Mouse (Mus musculus): ENCODE measurements around the gene Cdr2.
"Not testable (repeated sequence)": the region's sequence is repeated elsewhere in the genome, so short reads cannot be mapped to it uniquely, and the experiment has no call there.

Cdr2 gene

DNA sequence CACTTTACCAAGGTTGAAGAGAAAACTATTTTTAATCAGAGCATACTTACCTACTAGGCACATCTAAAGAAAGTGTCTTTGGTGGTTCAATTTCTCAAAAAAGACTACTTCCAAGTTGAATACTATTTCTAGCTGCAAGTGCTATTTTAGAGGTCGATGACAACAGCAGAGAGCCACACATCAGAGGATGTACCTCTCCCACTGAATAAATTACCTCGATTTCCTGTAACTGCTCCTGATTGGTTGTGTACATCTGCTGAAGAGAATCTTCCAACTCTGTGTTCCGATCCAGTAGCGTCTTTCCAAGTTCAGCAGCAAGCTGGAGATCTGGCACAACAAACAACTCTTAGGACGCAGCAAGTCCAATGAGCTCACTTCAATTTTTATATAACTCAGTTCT, 12.0 kb downstream of the Cdr2 start:
- no peak for DNase-seq

GRCm38 (mm10) chr7:120969221-120969620, 12.9 kb downstream of the Cdr2 start:
- no peak for DNase-seq

DNA sequence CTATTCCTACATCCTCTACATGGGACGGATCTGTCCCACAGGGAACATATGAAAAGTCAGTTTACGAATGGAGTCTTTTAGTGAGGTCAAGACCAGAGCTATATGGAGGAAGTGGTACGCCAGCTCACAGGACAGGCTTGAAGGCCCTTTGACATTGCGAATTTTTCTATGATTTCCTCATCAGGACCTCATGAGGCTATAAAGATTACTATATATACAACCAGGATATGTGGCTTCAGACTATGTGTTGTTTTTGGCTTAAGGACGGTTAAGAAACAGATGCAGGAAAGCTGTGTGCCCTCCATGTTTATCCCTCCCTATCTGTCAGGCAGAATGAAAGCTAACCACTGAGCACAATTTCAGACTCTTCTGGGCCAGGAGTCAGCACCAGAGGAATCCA, 19.0 kb downstream of the Cdr2 start:
- no peak for DNase-seq

DNA sequence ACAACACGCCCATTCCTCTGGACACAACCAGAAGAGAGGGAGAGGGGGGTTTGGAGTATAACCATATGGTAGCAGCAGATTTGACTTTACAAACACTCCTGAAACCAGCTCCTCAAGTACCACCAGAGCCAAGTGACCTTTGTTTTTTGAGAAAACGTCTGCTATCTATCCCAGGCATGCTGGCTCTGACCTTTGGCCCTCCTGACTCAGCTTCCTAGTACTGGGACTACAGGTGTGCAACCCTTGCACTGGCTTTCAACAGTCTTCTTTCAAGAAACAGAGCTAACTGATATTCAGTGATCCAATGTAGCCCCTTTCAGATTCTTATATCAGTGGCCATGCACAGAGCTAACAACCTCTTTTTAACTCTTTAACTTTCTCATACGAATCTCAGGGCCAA, 20.2 kb downstream of the Cdr2 start:
- DNase-seq = peak; percentile 85 to 89

DNA sequence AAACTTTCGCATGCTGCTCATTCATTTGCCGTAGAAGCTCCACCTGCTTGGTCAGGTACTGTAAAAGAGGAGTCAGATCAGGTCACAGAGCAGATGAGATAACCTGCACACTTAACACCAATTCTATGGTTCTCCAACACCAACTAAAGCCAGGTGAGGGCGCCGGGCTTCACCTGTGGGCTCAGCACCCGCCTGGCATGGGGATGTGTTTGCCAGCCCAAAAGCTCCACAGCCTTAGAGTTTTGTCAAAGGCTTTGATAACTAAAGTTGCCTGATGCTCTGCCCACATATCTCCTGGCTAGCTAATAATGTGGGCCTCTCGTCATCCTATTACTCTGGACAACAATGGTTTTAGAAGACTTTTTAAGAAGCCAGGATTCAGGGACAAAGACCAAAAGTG, 21.5 kb downstream of the Cdr2 start:
- DNase-seq = peak; percentile 59 to 64

GRCm38 (mm10) chr7:120960116-120960515, 22.0 kb downstream of the Cdr2 start:
- no peak for DNase-seq

DNA sequence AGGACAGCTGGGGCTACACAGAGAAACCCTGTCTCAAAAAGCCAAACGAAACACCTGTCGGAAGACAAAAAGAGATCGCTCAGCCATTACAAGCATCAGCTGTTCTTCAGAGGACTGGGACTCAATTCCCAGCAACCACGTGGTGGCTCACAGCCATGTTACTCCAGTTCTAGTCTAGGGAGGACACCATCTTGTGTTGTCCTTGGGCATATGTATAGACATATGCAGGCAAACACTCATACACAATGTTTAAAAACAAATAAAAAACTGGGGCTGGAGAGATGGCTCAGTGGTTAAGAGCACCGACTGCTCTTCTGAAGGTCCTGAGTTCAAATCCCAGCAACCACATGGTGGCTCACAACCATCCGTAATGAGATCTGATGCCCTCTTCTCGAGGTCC, 28.5 kb downstream of the Cdr2 start:
- not testable (repeated sequence) for DNase-seq

DNA sequence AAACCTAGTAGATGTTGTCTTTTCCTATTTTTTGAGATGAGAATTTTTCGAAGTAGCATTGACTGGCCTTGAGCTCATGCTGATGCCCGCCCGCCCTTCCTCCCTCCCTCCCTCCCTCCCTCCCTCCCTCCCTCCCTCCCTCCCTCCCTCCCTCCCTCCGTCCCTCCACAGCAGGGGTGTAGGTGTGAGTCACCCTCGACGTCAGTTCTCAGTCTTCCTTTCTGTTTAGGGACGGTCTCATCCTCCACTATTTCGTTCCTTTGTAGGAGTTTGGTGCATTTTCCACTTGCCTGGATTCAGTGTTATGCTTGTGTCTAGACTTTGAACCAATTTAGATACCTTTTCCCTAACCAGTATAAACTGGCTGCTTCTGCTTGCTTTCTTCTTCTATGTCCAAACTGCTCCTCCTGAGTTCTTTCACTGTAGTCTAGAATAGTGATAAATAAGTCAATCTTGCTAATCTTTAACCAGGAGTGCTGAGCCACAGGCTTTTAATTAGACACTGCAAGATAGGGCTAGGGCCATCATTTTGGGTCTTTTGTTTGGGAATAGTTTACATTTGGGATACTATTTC, 38.1 kb downstream of the Cdr2 start:
- DNase-seq = peak in 1 of 2 experiments; percentile 56

DNA sequence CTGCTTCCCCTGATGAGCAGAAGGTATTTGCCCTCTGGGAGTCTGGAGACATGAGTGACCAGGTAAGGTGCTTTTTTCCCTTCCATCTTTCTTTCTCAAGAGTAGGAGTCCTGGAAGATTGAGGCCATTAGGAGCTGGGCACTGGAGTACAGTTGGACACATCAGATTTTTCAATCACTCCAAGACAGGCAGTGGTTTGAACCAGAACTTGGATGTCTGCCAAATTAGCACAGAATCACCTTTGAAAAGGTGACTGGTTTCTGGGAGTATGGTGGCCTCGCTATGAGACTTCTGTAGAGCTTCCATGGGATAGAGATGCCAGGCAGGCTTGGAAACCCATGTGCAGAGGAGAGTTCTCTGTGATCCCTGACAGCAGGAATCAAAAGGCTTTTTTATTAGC, 39.6 kb downstream of the Cdr2 start:
- DNase-seq = peak; percentile 14 to 37

GRCm38 (mm10) chr7:120941214-120941613, 40.9 kb downstream of the Cdr2 start:
- DNase-seq = peak in 1 of 2 experiments; percentile 34

DNA sequence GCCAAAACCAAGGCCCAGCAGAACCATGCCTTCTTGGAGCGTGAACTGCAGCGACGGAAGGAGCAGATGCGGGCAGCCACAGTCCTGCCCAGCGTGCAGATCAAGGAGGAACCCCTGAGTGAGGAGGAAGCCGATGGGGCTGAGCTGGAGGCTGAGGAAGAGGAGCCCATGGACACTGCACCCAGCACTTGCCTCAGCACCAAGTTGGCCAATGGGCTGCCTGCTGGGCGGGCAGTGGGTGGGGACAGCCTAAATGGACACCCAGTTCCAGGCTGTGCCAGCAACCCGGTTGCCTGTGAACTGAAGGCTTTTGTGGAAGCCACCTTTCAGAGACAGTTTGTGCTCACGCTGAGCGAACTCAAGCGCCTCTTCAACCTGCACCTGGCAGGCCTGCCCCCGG, 41.8 kb downstream of the Cdr2 start:
- peak; percentile 82 to 94 for DNase-seq

GRCm38 (mm10) chr7:120938206-120938605, 43.9 kb downstream of the Cdr2 start:
- peak in 1 of 2 experiments; percentile 63 for DNase-seq

- DNase-seq = no peak
Measured at GRCm38 (mm10) chr7:120936522-120936921, 45.6 kb downstream of the Cdr2 start.

GRCm38 (mm10) chr7:120934716-120935115, 47.4 kb downstream of the Cdr2 start:
- peak; percentile 52 to 71 for DNase-seq

- DNase-seq = peak in 1 of 2 experiments; percentile 24
Measured at GRCm38 (mm10) chr7:120933680-120934195, 48.4 kb downstream of the Cdr2 start.

- DNase-seq = peak in 1 of 2 experiments; percentile 34
Measured at GRCm38 (mm10) chr7:120933110-120933509, 49.0 kb downstream of the Cdr2 start.

DNA sequence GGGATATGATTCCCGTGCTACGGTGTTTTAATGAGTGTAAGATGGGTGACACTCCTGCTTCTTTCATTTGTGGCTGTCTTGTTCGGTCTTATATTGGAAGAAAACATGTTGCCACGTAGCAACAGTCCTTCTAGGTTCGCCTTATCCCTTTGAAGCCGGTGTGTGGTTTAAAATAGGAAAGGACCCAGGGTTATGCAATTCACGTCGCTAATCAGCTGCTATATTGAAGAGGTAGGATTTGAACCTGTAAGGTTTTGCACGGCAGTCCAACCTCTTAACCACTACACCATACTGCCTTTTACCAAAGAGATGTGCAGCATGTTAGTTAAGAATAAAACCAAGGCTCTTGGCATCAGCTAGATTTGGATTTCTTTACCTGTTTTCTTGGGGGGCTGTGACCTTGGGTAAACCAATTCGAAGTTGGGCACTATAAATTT, 63.6 kb downstream of the Cdr2 start:
- DNase-seq = peak; percentile 49 to 72

GRCm38 (mm10) chr7:120917592-120918461, 64.3 kb downstream of the Cdr2 start, which contains the start of gene Polr3e:
Gene Polr3e, plus strand, starts transcription at chr7:120917744.
- peak; percentile 98 for DNase-seq

GRCm38 (mm10) chr7:120917279-120917591, 64.9 kb downstream of the Cdr2 start:
- no peak for DNase-seq

- no peak for DNase-seq
Measured at GRCm38 (mm10) chr7:120916262-120916875, 65.7 kb downstream of the Cdr2 start.

DNA sequence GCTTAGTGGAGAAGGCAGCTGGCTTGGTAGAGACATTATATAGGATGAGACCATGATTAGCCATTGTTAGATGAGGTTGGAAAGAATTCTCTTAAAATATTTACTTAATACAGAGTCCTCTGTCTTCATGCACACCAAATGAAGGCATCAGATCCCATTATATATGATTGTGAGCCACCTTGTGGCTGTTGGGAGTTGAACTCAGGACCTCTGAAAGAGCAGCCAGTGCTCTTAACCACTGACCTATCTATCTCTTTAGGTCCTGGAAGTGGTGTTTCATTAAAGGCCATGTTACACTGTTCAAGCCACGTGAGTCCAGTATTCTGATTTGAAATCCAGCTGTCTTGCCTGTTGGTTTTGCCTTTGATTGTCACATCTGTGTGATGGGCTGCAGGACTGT, 68.8 kb downstream of the Cdr2 start:
- no peak for DNase-seq

GRCm38 (mm10) chr7:120911268-120911667, 70.8 kb downstream of the Cdr2 start:
- not testable (repeated sequence) for DNase-seq

DNA sequence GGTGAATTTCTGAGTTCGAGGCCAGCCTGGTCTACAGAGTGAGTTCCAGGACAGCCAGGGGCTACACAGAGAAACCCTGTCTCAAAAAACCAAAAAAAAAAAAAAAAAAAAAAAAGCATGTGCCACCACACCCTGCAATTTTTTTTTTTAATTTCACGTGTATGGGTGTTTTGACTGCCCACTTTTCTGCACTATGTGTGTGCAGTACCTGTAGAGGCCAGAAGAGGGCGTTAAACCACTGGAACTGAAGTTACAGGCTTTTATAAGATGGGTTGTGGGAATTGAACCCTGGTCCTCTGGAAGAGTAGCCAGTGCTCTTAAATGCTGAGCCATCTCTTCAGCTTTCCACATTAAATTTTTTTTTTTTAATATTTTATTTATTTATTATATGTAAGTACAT, 71.9 kb downstream of the Cdr2 start:
- DNase-seq = not testable (repeated sequence)

Measured in kidney, postnatal 25 days (tissue).